Mouse (Mus musculus) ovary, postnatal 36 days (tissue): ENCODE measurements around the gene Gtf2ird1.

Experiments
- DNase-seq: peaks from one replicate; pipeline ENCODE4 v3.0.0; 2022; ENCODE audit warnings: low spot score, mixed read lengths

Gtf2ird1 gene

DNA sequence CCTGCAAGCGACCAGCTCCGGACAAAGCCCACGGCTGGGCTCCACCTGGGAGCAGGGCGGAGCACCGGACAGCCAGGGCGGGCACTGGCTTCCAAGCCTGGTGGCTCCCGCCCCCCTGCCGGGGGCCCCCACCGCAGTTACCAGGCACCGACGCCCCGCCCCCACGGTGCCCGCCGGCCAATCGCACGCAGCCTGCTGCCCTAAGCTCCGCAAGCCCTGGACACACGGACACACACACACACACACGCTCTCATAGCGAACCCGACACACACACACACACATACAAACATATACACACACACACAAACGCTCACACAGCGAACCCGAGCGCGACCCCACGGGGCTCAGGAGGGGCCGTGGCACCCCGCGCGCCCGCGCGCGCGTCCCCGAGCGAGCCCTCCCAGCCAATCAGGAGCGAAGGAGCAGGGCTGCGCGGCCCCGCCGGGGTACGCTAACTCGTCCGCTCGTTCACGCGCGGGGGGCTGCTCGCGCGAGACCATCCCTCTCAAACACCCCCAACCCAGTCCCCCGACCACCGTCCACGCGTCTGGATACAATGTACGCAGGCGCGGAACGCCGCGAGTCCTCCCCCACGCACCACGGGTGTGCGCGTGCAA lies 143.0 kb downstream of the Gtf2ird1 start:
- peak; percentile 97 for DNase-seq

DNA sequence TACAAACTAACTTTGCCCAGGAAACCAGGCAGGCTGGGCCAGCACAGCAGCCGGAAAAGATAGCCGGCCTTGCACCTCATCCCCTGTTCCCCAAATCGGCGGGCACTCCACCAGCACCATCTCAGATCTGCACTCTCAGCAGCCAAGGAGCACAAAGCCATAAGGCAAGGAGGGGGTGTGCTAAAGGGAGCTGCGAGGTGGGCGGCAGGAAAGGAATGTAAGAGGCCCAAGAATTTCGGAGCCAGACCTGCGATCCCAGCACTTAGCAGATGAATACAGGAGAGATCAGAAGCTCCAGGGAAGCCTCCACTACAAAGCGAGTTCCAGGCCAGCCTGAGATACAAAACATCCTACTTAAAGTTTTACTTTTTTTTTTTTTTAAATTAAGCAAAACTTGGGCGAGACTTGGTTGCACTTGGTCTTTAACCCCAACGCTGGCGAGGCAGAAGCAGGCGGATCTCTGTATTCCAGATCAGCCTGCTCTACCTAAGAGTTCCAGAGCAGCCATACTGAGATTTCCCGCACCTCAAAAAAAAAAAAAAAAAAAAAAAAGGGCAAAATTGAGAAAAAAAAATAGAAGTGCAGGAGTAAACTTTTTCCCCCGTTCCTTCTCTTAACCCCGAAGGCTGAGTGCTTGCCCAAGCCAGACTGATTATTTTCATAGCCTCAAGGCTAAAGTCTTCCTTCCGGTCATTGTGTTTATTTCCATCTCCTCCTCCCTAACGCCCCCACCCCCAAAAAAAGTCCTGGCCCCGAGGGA lies 143.6 kb downstream of the Gtf2ird1 start:
- no peak for DNase-seq

- no peak for DNase-seq
These were observed 144.6 kb downstream of the Gtf2ird1 start for GRCm38 (mm10) chr5:134311894-134312411.

- no peak for DNase-seq
These were observed 146.3 kb downstream of the Gtf2ird1 start for GRCm38 (mm10) chr5:134310201-134310600.

DNA sequence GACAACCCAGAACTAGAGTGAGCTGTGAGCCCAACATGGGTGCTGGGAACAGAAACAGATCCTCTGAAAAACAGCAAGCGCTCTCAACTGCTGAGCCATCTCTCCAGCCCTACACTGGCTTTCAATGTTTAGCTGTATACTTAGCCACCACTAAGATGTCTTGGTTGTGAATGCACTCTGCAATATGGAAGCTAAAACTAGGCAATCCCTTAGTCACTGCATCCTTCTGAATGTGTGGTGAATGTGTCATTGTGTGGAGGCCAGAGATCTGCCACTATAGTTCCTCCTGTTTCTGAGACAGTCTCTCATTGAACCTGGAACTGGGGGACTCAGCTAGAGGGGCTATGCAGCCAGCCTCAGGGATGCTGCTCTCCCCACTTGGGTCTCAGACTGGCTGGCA lies 147.2 kb downstream of the Gtf2ird1 start:
- DNase-seq = no peak
